Mouse (Mus musculus) embryonic stem cell, embryonic (primary cell): ENCODE measurements at regions not wholly inside any gene's neighbourhood (a gene's known extent, or its start where the extent isn't known, plus 50 kb on each side); places are given as distances from the start of the nearest gene placed in this dataset.

Experiments
- CTCF ChIA-PET, 4 experiments: fragments of 300-600 bp in 2 of 4; fragments of 350-600 bp in 2 of 4; sonication (Branson Sonifier 250); formaldehyde crosslinking; loops; one replicate each; lab custom pipeline; 2022; ENCODE audit warnings: inconsistent platforms in 2 of 4; lab: Charles Lee
- POLR2A ChIA-PET, 4 experiments: fragments of 300-600 bp in 2 of 4; fragments of 350-600 bp in 2 of 4; sonication (Branson Sonifier 250); formaldehyde crosslinking; loops; one replicate each; lab custom pipeline; 2022; ENCODE audit warnings: antibody characterized with exemption in 4 of 4, inconsistent platforms in 1 of 4; lab: Charles Lee

- POLR2A ChIA-PET = interaction anchor here in 1 of 4 experiments (0.8 kb wide), 1 partner anchor 111 kb away, joined by 3 read pairs; no protein-coding TSS in a partner anchor
- CTCF ChIA-PET = no interaction called here
These were observed 416.9 kb downstream of the Nr2f2 start for GRCm38 (mm10) chr7:69949647-69950121.

DNA sequence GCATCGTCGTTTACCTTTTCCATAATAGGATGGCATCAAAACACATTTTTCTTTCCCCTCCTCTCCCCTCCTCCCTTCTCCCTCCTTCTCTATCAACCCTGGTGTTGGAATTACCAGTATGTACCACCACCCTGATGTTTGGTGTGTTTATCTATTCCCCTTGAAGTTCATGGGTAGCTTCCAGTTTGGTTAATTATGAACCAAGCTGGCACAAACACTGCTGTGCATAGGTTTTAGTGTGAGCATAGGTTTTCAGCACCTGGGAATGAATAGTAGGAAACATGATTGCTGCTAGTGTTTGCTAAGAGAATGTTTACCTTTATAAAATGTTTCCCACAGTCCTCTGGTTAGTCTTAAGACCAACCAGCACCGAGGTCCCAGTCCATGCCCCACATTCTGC, 420.1 kb downstream of the Nr2f2 start:
- ChIA-PET POLR2A (no interaction called here), CTCF (no interaction called here)

DNA sequence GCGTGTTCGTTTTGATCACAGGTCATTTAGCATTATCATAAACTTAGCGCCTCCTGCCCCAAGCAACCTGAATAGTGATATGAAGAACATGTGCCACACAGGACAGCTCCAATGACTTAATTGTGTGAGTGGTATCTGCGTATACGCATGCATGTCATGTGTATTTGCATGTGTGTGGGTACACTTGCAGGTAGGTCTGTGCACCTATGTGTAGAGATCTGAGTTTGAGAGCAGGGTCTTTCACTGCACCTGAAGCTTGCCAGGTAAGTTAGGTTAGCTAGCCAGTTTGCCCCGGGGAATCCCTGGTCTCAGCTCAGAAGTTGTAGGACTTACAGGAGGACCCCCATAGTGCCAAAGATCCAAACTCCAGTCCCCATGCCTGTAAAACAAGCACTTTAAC, 424.7 kb downstream of the Nr2f2 start:
- POLR2A ChIA-PET = interaction anchor here in 1 of 4 experiments (0.5 to 0.6 kb wide), 2 partner anchors 258 to 702 kb away, joined by 3 to 4 read pairs; no protein-coding TSS in a partner anchor
- CTCF ChIA-PET = no interaction called here

DNA sequence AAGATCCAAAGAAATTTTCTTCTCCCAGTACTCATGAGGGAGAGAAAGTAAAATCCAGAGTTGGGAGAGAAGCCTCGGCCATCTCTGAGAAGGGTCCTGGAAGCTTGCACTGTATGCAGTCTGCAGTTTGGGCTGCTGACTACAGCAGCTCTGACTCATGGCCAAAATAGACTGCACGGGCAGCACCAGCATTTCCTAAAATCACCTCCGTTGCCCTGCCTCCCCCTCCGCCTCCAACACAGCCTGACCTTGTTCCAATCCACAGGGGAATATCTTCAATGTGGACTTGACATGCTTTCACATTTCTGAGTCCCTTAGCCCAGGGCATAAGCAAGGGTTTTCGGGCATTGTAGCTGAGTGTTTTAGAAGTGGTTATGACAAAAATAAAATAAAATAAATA, 441.3 kb downstream of the Nr2f2 start:
- ChIA-PET CTCF (no interaction called here), POLR2A (no interaction called here)

DNA sequence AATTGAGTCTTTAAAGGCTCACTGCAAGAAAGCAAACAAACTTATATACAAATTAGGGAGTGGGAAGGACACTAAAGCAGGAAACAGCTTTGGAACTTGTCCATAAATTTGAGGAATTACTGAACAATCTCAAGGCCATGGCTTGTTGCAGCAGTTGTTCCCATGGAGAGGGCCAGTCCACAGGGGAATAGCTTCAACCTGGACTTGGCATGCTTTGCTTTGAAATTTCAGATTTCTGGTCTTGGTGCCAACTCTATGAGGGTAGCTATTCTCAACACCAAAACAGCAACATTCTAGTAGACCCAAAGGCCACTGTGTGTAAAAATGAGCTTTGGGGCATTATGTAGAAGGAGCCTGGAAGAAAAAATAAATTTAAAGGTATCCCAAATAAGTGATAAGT, 442.0 kb downstream of the Nr2f2 start:
- ChIA-PET CTCF (no interaction called here), POLR2A (no interaction called here)

- POLR2A ChIA-PET = interaction anchor here in 1 of 4 experiments (0.7 kb wide), 1 partner anchor 1978 kb away, joined by 3 read pairs; no protein-coding TSS in a partner anchor
- CTCF ChIA-PET = no interaction called here
These were observed 454.8 kb downstream of the Nr2f2 start for GRCm38 (mm10) chr7:69911760-69912159.

DNA sequence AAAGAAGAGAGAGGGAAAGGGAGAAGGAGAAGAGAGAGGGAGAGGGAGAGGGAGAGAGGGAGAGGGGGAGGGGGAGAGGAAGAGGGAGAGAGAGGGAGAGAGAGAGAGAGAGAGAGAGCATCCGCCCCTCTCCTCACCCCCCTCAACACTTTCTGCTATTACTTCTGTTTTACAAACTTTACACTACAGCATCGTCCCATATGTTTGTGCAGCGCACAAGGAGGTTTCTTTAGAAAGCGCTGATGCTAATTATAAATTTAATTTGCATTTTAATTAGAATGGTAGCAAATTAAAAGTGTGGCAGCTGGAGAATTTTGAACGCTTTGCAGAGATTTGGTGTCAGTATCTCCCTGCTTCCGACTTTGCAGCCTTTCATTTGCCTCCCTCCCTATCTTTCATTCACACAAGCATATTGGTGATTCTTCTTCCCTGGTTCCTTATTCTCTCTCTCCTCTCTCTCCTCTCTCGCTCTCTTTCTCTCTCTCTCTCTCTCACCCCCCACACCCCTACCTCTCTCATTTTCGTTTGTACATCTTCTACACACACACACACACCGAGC, 476.0 kb downstream of the Nr2f2 start:
- ChIA-PET CTCF (no interaction called here), POLR2A (interaction anchor here in 1 of 4 experiments (0.6 kb wide), 1 partner anchor 1084 kb away, joined by 3 read pairs; no protein-coding TSS in a partner anchor)

- POLR2A ChIA-PET = no interaction called here
- CTCF ChIA-PET = no interaction called here
These were observed 478.3 kb downstream of the Nr2f2 start for GRCm38 (mm10) chr7:69888251-69888650.

DNA sequence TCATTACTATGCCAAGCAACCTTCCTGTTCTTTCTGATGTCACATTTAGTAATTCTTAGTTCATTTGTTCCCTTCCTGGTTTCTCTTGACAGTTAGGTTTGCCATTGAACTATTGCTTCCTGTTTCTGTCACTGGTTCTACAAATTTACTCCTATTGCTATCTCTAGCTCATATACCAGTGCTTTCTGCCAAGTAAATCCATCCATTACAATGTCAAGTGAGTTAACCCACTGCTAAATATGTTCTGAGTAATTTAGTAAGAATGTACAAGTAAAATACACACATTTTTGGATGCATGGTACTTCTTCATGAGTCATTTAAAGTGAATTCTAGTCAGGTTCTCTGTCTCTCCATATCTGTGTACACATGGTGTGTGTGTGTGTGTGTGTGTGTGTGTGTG, 489.5 kb downstream of the Nr2f2 start:
- ChIA-PET CTCF (no interaction called here), POLR2A (no interaction called here)

DNA sequence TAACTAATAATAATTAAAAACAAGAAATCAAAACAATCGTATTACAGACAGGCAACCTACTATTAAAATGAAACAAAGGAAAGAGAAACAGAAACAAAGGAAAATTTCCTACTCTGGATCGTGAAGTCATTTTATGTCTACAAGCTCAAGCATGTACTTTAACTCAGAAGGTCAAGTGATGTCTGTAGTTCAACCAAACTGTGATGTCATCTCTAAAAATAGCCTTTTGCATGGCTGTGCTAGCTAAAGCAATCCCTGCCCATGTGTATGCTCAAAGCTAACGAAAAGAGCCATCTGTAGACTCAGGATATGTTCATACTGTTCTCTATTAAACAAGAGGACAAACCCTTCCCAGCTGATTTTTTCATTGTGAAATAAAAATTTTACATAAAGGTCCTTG, 500.7 kb downstream of the Nr2f2 start:
- ChIA-PET POLR2A (no interaction called here), CTCF (no interaction called here)

DNA sequence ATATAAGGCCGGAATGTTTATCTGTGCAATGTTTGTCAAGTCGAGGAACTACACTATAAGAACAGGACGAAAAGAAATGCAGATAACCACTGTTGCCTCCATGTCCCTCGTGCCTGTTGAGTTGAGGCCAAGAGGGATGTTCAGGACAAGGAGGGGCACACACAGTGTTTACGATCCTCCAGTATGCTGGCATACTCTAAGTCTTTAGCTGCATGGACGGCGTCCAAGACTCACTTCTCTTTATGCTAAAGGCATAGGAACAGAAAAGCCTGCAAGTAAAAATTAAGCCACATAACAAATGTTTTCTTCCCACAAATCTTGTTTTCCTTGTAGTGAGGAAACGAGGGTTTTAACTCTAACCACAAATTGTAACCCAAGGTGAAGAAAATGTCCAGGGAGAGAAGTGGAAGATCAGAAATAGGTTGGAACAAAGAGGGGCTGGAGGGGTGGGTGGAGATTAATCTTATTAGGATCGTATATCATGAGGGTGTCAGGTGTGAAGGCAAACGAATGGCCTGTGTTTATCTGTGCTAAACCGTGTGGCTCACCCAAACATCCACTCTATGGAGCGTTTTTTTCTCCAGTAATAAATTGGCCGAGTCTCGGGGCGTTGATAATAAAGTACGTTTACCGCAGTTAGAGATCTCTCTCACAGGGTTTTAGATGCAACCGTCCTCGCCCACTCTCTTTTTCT, 521.8 kb downstream of the Nr2f2 start:
- POLR2A ChIA-PET = interaction anchor here in 1 of 4 experiments (0.6 kb wide), 2 partner anchors 163 to 498 kb away, joined by 3 to 4 read pairs; no protein-coding TSS in a partner anchor

GRCm38 (mm10) chr7:69837379-69837778, 529.2 kb downstream of the Nr2f2 start:
- CTCF ChIA-PET = no interaction called here
- POLR2A ChIA-PET = no interaction called here

More for the DNA sequence above, 521.8 kb downstream of the Nr2f2 start:
- CTCF ChIA-PET = no interaction called here

DNA sequence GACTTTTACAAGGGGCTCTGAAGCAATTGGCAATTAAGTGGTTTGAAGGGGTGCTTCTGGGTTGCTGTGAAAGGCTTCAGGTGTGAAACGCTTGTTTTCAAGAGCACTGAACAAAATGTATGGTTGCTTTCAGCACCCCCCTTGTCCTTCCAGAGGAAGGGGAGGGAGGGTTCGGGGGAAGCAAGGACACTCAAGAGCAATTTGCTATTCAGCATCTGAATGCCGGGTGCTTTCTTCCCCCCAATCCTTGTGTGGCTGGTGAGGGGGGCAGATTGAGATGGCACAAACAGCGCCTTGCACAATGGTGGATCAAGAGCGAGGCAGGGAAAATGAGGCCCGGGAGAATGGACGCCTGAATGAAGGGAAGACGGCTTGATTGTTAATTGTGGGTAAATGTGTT, 539.3 kb downstream of the Nr2f2 start:
- ChIA-PET POLR2A (no interaction called here), CTCF (no interaction called here)

DNA sequence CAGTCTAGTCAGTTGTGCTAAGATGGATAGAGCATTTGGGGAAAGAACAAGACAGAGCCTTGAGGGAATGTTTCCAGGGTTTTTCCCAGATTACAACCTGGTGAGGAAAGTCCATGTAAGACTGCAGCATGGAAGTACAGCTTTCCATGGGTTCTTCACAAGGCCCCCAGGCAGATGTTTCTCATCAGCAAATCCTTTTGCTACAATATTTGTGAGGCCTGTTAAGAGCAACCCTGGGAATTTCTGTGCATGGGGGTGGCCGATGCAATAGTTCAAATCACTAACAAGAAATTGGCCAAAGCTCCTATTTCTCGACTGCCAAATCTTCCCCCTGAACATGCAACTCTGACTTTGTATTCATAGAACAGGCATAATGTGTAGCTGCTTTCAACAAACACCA, 546.0 kb downstream of the Nr2f2 start:
- ChIA-PET POLR2A (no interaction called here), CTCF (no interaction called here)

DNA sequence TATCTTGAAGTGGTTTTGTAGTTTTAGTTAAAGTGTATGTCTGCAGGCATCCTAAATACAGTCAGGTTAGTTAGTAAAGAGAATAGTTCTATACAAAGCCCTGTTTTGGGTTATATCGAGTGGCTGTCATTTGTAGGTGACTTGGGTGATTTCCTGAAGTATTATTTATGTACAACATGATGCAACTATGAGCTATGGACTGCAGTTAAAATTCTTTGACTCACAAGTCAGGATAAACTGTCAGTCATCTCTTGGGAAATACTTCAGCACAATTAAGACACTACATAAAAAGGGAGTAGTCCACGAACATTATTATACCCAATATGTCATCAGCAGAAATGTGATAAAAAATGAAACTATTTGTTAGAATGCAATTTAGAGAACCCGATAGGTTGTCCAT, 554.2 kb downstream of the Nr2f2 start:
- ChIA-PET POLR2A (no interaction called here), CTCF (no interaction called here)

GRCm38 (mm10) chr7:69810873-69811272, 555.7 kb downstream of the Nr2f2 start:
- ChIA-PET CTCF (interaction anchor here in 1 of 4 experiments (0.6 kb wide), 1 partner anchor 267 kb away, joined by 3 read pairs; no protein-coding TSS in a partner anchor), POLR2A (no interaction called here)

GRCm38 (mm10) chr7:69807220-69807619, 559.3 kb downstream of the Nr2f2 start:
- ChIA-PET CTCF (no interaction called here), POLR2A (no interaction called here)

GRCm38 (mm10) chr7:69770980-69771348, 595.6 kb downstream of the Nr2f2 start:
- POLR2A ChIA-PET = interaction anchor here in 1 of 4 experiments (0.6 kb wide), 1 partner anchor 208 kb away, joined by 6 read pairs; no protein-coding TSS in a partner anchor

GRCm38 (mm10) chr7:69770313-69770979, 596.1 kb downstream of the Nr2f2 start:
- ChIA-PET POLR2A (no interaction called here), CTCF (no interaction called here)

More at GRCm38 (mm10) chr7:69770980-69771348, 595.6 kb downstream of the Nr2f2 start:
- CTCF ChIA-PET = no interaction called here

DNA sequence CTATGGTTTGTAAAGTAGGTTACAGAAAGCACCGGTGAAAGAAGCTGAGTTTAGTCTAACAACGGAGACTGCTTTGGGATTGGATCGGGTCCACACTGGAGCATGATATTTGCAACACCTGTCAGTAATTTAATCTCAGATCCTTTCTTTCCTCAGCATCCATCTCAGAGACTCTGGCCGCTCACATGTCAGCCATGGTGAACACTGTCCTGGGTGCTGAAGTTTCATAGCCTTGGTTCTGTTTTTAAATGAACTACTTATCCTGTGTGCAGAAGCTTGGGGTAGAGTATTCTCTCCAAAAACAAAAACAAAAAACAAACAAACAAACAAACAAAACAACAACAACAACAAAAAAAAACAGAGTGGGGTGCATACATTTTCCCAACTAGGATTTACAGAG, 600.1 kb downstream of the Nr2f2 start:
- ChIA-PET CTCF (no interaction called here), POLR2A (no interaction called here)
